Mouse (Mus musculus) liver, adult (tissue): ENCODE results near the gene Fancc.

Source experiments
- GATA4 ChIP-seq: IDR thresholded peaks from 2 replicates; pipeline ENCODE4 v1.6.1; 2014; ENCODE audit warnings: mild to moderate bottlenecking, low read length; ENCODE audit not compliant: insufficient replicate concordance

The Fancc gene

DNA sequence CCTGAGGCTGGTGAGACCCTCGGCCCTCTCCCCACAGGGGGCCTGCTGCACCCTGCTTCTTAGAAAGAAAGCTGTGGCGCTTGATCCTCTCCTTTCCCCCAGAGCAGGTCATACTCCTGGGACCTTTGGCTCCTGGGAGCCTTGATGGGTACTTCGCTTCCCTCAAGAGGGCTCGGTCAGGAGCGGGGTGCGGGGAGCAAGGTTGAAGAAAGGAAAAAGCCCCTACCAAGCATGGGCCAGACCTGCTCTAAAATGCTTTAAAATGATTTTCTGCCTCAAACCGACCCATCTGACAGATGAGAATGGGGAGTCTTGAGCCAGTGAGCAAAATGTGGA is 9.4 kb downstream of the Fancc start:
- no peak for TF ChIP-seq GATA4

DNA sequence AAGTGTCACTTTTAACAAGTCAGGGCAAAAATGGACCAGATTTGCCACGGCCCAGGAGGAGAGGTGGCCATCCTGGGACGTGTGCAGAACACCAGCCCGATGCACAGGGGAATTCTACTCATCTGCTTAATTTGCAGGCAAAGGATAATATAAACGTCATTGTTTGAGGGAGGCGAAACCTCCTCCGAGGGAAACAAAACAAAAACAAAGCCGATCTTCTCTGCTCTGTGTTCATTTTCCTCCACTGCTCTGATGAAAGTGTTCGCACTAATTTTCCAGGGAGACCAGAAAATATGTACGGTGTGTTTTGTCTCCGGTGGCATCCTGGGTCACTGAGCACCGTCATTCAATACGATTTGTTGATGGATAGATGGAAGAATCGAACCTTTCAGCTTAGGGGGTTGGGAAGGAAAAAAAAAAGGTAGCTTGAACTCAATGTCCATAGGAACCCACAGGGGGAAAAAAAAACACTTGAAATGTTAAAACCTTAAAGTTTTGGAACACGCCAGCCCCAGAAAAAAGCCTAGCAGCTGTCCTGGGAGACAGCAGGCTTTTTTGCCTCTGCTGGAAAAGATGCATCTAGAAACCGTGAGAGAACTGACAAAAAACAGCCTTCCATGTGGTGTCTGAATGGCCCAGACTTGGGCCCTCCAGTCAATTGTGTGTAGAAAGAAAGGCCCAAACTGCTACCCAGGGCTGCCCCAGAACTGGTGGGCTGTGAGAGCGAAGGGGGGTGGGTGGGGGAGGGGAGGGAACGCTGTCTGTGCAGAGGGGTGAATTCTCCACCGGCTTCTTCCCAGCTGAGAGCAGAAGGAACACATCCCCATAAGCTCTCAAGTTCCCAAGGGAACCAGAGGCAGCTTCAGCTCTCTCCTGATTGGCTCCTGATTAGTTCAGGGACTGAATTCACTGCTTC is 10.0 kb downstream of the Fancc start:
- TF ChIP-seq GATA4: no peak

DNA sequence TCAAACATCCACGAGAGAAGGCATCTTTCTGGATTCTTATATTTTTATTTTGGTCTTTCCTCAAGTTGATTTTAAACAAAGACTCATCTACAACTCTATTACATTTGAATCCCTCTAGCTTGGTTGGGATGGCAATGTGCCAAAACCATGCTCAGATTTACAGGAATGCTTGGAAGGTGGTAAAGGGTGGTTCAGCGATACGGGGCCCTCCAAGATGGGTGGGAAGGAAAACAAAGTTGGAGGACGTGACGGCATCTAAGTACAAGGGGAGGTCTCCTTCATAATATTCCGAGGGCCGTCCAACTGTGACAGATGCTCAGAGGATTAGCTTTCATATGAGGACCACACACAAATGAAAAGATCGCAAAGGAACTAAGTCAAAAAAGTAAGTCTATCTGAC is 21.7 kb downstream of the Fancc start:
- no peak for TF ChIP-seq GATA4

DNA sequence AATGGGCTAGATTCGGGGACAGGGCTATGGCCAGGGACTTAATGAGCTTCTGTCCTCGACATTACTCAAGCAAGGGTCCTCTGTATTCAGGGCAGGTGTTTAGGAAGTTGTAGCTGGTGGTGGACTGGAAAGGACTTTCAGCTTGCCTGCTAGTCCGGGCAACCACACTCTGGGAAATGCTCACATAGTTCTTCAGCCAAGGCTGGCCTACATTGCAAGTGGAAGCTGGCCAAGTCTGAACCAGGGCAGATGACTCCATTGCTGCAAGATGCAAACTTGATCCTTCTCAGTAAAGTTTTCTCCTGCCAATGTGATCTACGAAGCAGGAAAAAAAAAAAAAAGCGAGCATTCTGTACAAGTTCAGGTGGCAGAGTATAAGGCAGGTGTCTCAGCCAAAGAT is 44.2 kb downstream of the Fancc start:
- no peak for TF ChIP-seq GATA4

DNA sequence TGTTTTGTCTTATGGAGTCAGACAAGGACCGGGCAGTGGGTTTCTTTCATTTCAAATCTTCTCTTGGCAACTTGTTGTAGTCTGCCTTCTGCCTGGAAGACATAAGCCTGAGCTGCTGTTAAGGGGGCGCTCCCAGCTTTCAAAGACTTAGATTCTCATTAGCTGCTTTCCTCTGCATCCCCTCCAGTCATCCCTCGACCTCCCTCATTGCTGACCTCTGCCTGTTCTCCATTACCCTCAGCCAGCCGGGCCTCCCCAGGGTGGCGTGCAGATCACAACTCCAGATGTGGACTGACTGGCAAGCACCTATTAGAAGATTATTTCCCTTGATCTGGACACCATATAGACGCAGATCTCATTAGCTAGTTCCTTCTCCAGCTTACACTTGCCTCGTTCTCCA is 45.9 kb downstream of the Fancc start:
- no peak for TF ChIP-seq GATA4

DNA sequence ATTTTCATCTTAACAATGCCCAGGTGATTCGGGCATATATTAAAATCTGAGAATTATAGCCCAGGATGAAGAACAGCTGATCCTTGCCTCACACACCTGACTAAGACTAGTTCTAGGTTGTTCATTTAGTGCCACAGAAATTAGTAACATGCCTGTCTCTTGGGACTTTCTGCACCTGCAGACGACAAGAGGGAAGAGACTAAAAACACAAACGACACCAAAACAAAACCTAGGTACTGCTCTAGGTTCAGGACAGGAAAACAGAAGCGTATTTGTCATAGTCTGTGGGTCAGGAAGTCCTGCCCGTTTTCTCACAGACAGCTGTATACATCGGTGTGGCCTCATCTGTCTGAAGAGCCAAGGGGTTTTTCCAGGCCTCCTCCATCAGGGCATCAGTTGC is 51.7 kb downstream of the Fancc start:
- TF ChIP-seq GATA4: no peak

DNA sequence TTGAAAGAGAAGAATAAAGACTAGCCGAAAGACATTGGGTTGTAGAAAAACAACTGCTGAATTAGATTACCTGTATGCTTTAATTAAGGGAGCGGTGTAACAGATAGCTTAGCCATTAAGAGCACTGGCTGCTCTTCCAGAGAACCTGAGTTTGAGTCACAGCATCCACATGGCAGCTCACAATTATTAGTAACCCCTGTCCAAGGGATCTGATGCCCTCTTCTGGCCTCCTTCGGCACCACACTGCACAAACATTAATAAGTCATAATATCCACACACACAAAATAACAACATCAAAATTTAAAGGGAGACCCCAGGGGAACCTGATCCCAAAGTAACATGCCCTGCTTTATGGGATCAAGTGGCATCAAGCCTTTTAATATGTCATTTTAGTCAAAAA is 64.3 kb downstream of the Fancc start:
- TF ChIP-seq GATA4: no peak

DNA sequence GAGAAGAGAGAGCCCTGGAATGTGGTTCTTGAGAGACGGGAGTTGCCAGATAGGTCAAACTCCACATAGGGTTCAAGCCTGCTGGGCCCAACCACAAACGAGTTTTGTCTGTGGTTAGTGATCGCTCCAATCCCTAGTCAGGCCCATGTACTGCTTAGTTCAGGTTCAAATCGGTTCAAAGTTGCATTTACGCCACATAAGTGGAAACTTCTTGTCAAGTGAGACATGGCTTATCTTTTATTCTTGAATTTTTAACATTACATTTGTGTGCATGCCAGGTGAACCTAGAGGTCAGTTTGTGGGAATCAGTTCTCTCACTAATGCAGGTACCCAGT is 65.3 kb downstream of the Fancc start:
- TF ChIP-seq GATA4: no peak

DNA sequence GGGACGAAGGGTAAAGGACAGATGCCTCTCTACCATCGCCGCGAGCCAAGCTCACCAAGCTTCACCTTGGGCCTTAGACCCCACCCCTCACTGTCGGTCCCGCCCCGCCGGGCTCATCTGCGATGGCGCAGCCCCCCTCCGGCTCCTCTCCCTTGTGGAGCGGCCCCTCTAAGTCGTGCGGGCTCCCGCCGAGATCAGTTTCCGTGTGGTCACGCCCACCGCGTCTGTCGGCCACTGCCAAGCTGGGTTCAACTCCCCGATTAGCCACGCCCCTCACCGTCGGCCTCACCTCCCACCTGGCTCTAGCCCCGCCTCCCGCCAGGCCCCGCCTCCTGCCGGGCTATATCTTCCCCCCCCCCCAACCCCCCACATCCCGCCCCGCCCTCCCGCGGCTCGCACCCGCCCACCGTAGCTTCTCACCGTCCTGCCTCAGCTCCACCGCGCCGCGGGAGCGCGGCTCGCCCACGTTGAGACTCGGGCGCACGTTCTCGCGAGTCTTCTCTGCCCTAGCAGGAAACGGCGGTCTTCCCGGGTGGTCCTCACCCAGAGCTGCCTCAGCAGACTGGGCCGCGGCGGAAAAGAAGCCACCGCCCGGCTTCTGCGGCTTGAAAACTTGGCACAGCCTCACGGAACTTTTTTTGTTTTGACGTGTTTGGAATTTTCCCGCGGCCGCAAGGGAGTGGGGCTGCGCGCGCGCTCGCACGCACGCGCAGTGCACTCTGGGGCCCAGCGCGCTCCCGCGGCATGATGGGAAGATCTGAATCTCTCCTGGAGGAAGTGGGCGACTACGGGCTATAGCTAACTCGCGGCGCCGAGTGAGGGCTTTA is 65.8 kb downstream of the Fancc start:
- TF ChIP-seq GATA4: peak; percentile 58; the same call in 1 of the 2 replicates

DNA sequence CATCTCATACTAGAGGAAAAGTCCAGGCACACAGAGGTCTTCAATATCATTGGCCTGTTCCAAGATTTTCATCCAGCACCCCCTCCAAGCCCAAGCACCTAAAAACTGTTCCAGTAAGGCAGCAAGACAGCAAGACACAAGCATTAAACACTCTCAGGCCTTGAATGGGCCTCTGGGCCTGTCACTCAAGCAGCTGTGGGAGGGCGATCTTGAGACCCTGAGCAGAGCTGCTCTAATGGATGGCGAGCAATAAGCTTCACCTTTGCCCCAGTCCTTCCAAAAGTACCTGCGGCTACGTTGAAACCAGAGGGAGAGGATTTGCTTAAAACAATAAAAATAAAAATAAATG is 66.4 kb downstream of the Fancc start:
- TF ChIP-seq GATA4: no peak

DNA sequence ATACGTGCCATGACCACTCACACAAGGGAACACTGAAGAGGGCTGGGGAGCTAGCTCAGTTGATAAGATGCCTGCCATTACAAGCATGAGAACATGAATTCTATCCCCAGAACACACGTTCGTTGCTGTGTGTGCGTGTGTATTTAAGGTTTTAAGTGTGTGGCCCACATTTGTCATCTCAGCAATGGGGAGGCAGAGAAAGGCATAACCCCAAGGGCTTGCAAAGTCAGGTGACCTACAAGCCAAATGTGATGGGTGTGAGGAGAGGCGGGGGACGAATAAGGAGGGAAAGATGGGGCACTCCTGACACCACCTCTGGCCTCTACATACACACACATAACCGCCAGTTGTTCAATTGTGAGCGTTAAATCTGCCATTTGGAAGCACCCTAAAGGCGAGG is 66.9 kb downstream of the Fancc start:
- TF ChIP-seq GATA4: no peak

DNA sequence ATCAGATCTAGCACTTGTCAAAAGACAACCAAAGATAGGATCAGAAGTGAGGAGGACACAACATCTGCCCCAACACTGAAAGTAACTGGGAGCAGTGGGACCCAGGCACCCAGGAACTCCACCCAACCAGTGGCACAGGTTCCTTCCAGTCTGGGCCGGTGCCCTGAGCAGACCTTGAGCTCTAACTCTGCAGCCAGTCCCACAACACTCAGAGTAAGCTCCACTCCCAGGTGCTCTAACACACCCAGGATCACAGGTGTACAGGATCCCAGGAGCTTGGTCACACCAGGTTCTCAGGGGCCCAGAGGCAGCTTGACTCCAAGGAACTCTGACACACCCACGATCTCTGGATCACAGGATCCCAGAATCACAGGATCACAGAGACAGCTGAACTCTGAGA is 74.0 kb downstream of the Fancc start:
- no peak for TF ChIP-seq GATA4

DNA sequence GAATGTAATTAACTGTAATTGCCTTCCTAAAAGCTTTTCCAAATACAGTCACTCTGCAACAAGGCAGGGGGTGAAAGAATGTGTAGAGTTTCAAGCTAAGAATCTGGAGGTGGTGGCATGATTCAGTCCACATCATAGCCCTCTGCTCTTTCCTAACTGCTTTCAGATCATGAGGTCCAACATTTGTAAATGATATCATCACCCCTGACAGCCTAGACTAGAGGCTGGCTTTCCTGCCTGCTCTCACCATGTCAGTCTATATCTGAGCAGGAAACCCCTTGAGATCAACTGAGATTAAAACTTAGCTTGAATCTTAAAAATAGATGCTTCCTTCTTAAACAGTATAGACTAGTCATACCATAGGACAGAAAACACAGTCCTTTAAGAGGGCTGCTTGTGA is 75.9 kb downstream of the Fancc start:
- no peak for TF ChIP-seq GATA4

DNA sequence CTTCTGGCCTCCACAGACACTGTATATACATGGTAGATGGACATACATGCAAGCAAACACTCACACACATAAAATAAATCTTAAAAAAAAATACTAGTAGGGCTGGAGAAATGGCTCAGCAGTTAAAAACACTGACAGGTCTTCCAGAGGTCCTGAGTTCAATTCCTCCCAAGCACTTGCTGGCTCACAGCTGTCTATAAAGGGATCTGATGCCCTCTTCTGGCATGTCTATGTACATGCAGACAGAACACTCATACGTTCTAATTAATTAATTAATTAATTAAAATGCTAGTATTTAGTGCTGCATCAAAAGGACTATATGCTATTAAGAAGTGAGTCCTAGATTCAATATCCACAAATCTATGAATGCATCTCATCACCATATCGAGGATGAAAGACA is 78.9 kb downstream of the Fancc start:
- no peak for TF ChIP-seq GATA4

DNA sequence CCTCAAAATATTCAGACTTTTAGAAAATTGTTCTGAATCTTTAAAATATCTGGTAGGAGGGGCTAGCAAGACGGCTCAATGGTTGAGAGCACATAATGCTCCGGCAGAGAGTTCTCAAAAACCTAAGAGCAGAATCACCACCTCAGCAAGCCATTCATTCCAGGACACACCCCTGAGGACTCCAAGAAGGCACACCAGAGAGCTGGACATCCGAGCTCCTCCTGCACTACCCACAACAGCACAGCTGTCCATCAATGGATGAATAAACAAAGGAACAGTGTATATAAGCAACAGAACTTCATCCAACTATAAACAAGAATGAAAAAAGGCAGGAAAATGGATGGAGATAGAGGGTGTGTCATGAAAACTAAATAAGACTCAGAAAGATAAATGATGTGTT is 80.3 kb downstream of the Fancc start:
- TF ChIP-seq GATA4: no peak

DNA sequence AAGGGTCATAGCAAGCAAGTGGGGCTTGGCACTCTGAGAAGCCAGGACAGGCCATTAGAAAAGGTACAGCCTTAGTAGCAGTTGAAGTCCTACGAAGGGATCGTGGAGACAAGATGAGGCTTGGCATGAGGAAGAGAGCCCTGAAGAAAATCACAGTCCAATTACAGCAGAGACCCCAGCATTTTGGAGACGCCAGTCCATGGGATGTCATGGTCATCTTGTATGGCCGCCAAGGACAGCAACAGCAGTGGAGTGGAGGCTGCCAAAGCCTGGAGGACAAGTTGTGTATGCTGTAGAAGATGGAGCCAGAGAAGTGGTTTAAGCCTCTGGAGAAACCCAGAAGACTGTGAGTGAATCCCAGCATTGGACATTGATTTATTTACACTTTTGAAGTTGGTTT is 84.4 kb downstream of the Fancc start:
- no peak for TF ChIP-seq GATA4
